ENCODE assay signal across 8 mouse cellular contexts in genomic region chr12:73113196-73113595, GRCm38 (mm10). TPM values are rescaled to one million over a fixed set of nuclear protein-coding genes. Genes with fewer than 3 reads are reported as not detected.
DNase-seq lines count a peak whose midpoint lies in the region; ATAC-seq and TF ChIP-seq lines count a peak whose summit lies in the region.

TSS of gene Six4 (minus strand) at chr12:73113456.

- no peaks in the 10 kb centered on the region for H3K27me3 ChIP-seq in embryonic facial prominence, embryonic 12.5 days
- H3K27me3 ChIP-seq in liver, adult 2 months (ENCODE audit: control insufficient read depth, insufficient read depth, low read length), result peaks cover 25% of the 10 kb centered on the region
- H3K27me3 ChIP-seq in myocyte (ENCODE audit: control insufficient read depth, insufficient read depth, insufficient read length), result no peaks in the 10 kb centered on the region

- peak within 1 kb of the TSS; percentile 84 for H3K9ac ChIP-seq in embryonic facial prominence, embryonic 12.5 days
- H3K9ac ChIP-seq in liver, adult 2 months (ENCODE audit: low read depth, low read length), result peak within 1 kb of the TSS; percentile 3

- H3K36me3 ChIP-seq in embryonic facial prominence, embryonic 12.5 days, result peaks cover 9% of the 10 kb centered on the region; the same call in 1 of the 2 replicates
- H3K36me3 ChIP-seq in liver, adult 2 months (ENCODE audit: control insufficient read depth, insufficient read depth, low read length), result no peaks in the 10 kb centered on the region
- peaks cover 9% of the 10 kb centered on the region for H3K36me3 ChIP-seq in myocyte (ENCODE audit: control insufficient read depth, insufficient read depth)

- WGBS in embryonic facial prominence, embryonic 12.5 days, result under 1% methylated on average over 20 of the region's 20 CpGs
- 2% methylated on average over 19 of the region's 20 CpGs for WGBS in liver, adult 2 months

- peak within 1 kb of the TSS; percentile 93 for H3ac ChIP-seq in myocyte (ENCODE audit: control insufficient read depth, insufficient read length)

- peak within 1 kb of the TSS; percentile 93 for H3K4me2 ChIP-seq in embryonic facial prominence, embryonic 12.5 days (replicated peaks)
- peak within 1 kb of the TSS; percentile 89 for H3K4me2 ChIP-seq in myocyte (ENCODE audit: low read depth)

- H3K27ac ChIP-seq in embryonic facial prominence, embryonic 12.5 days, result peak within 1 kb of the TSS; percentile 97
- H3K27ac ChIP-seq in liver, adult 2 months (replicated peaks; ENCODE audit: insufficient read depth, low read depth, low read length), result no peak within 1 kb of the TSS

- no peaks in the 10 kb centered on the region for H3K79me2 ChIP-seq in liver, adult 2 months (ENCODE audit: control insufficient read depth, insufficient read depth, low read length)
- H3K79me2 ChIP-seq in myocyte (ENCODE audit: control insufficient read depth, insufficient read depth), result peaks cover 47% of the 10 kb centered on the region

- peaks cover 28% of the 10 kb centered on the region for H3K4me1 ChIP-seq in embryonic facial prominence, embryonic 12.5 days
- peaks cover 6% of the 10 kb centered on the region for H3K4me1 ChIP-seq in liver, adult 2 months (ENCODE audit: control insufficient read depth, insufficient read depth, low read length)

- ATAC-seq in embryonic facial prominence, embryonic 12.5 days (ENCODE audit: insufficient number of reproducible peaks, insufficient read depth, low FRiP score, low TSS enrichment), result peak; percentile 89

- peak within 1 kb of the TSS; percentile 88 for H3K4me3 ChIP-seq in embryonic facial prominence, embryonic 12.5 days
- peak within 1 kb of the TSS; percentile 59 for H3K4me3 ChIP-seq in liver, adult 2 months (ENCODE audit: insufficient read depth, low read depth, low read length)
- peak within 1 kb of the TSS; percentile 99 for H3K4me3 ChIP-seq in myocyte

- TF ChIP-seq POLR2A in liver, adult 2 months (IDR thresholded peaks at IDR 0.05; ENCODE audit: extremely low read depth, insufficient read depth, low read length), result no peak
- TF ChIP-seq POLR2A in myocyte (IDR thresholded peaks at IDR 0.05; ENCODE audit: insufficient read length, low read depth), result peak; percentile 83

- H3K9me3 ChIP-seq in embryonic facial prominence, embryonic 12.5 days, result no peaks in the 10 kb centered on the region

- peak; percentile 89 for DNase-seq in 416B (ENCODE audit: low read depth)
- peak; percentile 86 for DNase-seq in adrenal gland, postnatal 14 days
- peak; percentile 68 to 73 for DNase-seq in heart, adult 9 months (ENCODE audit: low spot score in 2 of 2)
- peak; percentile 72 to 86 for DNase-seq in kidney, adult 8-10 months
- no peak for DNase-seq in liver, adult 2 months (ENCODE audit: extremely low read depth, low read depth, low spot score)
- peak; percentile 12 for DNase-seq in thymus, postnatal 4 days

- TF ChIP-seq CTCF in liver, adult 2 months (IDR thresholded peaks at IDR 0.05; ENCODE audit: low read depth, low read length), result no peak

TF ChIP-seq in myocyte, 11 proteins besides CTCF, POLR2A, EP300 and RAD21:
- TF ChIP-seq TCF3 (IDR thresholded peaks at IDR 0.05; ENCODE audit: insufficient read length, low read depth), result no peak
- peak; percentile 92 for TF ChIP-seq POLR2AphosphoS2 (IDR thresholded peaks at IDR 0.05; ENCODE audit: insufficient read length, low read depth)

RNA-seq across cellular contexts. Expression of gene Six4, which starts in this region (rescaled TPM):
- 1.3 and 1.5 TPM in 2 replicates for total RNA-seq in adrenal gland, postnatal 14 days (2021)
- polyA plus RNA-seq in embryonic facial prominence, embryonic 12.5 days (2016; fragmentation: Nextera tagmentation; extraction: Ambion mirVana), result 13.5 and 13.7 TPM in 2 replicates
- under 0.01 and 0.09 TPM in 2 replicates for total RNA-seq in liver, adult 2 months (2014; rRNA removed)
- polyA plus RNA-seq in liver, adult 2 months (2012; rRNA removed), result not detected in 2 replicates
- polyA plus RNA-seq in myocyte (2012; fragmentation: generic; extraction: Trizol), result 4.9 TPM
